Mouse (Mus musculus) C2C12 (cell line): ENCODE results near the gene Magi1. TPM values are rescaled to one million over a fixed set of nuclear protein-coding genes. Genes with fewer than 3 reads are reported as not detected.

Experiments
- H3K27me3 ChIP-seq: one replicate; pipeline ENCODE4 v1.6.1; 2011; ENCODE audit not compliant: control insufficient read depth, insufficient read depth, insufficient read length
- H3K36me3 ChIP-seq: one replicate; pipeline ENCODE4 v1.6.1; 2011; ENCODE audit not compliant: control insufficient read depth, insufficient read depth
- H3K4me3 ChIP-seq: one replicate; pipeline ENCODE4 v1.5.1; 2011; ENCODE audit warnings: mild to moderate bottlenecking, control low read depth; ENCODE audit not compliant: poor library complexity, insufficient read depth, severe bottlenecking
- H3K79me2 ChIP-seq: one replicate; pipeline ENCODE4 v1.6.1; 2011; ENCODE audit not compliant: control insufficient read depth, insufficient read depth
- H3K79me3 ChIP-seq: one replicate; pipeline ENCODE4 v1.6.1; 2011; ENCODE audit warnings: low read depth, control low read depth
- H3ac ChIP-seq: one replicate; pipeline ENCODE3; 2011; ENCODE audit warnings: low read depth; ENCODE audit not compliant: control insufficient read depth, insufficient read length
- CEBPB ChIP-seq: IDR thresholded peaks from one replicate; pipeline ENCODE4 v1.6.1; 2011; ENCODE audit warnings: low read depth, mild to moderate bottlenecking, control low read depth, moderate library complexity
- CTCF ChIP-seq: IDR thresholded peaks from one replicate; pipeline ENCODE4 v1.5.1; 2011; ENCODE audit not compliant: control insufficient read depth, insufficient read depth, insufficient read length
- FOSL1 ChIP-seq: IDR thresholded peaks from one replicate; pipeline ENCODE4 v1.8.0; 2011; ENCODE audit warnings: mild to moderate bottlenecking, low read length; ENCODE audit not compliant: poor library complexity, insufficient read depth, severe bottlenecking
- MAX ChIP-seq: IDR thresholded peaks from one replicate; pipeline ENCODE4 v1.6.1; 2011; ENCODE audit warnings: mild to moderate bottlenecking, control low read depth
- MYOD1 ChIP-seq: IDR thresholded peaks from one replicate; pipeline ENCODE4 v1.6.1; 2011; ENCODE audit warnings: low read depth; ENCODE audit not compliant: control insufficient read depth, insufficient read length
- MYOG ChIP-seq: IDR thresholded peaks from one replicate; pipeline ENCODE4 v1.6.1; 2011; ENCODE audit not compliant: control insufficient read depth, insufficient read length; ENCODE audit errors: extremely low read depth
- USF1 ChIP-seq: IDR thresholded peaks from one replicate; pipeline ENCODE4 v1.6.1; 2011; ENCODE audit warnings: low read depth, mild to moderate bottlenecking, control low read depth, moderate library complexity
- polyA plus RNA-seq: library from polyadenylated mRNA; unstranded; fragments of >200 nt; fragmentation: generic; extraction: Trizol; gene quantifications from one replicate; pipeline ENCODE4 v1.2.1, GENCODE M21; 2012; ENCODE audit warnings: missing spikeins

Gene Magi1
- polyA plus RNA-seq, 1 experiment: 3.8 TPM

GRCm38 (mm10) chr6:94264183-94264941, 19.4 kb downstream of the Magi1 start:
- Histone ChIP-seq H3K36me3 (no peaks in the 10 kb centered on the region), H3K79me2 (peaks cover 90% of the 10 kb centered on the region), H3K4me3 (no peak overlapping the region), H3K79me3 (peaks cover 50% of the 10 kb centered on the region), H3K27me3 (no peaks in the 10 kb centered on the region), H3ac (no peak overlapping the region)
- TF ChIP-seq CEBPB: no peak
- TF ChIP-seq MYOD1: no peak
- no peak for TF ChIP-seq MAX
- no peak for TF ChIP-seq USF1
- no peak for TF ChIP-seq MYOG
- TF ChIP-seq CTCF: no peak
- TF ChIP-seq FOSL1: no peak

GRCm38 (mm10) chr6:94260831-94261230, 22.9 kb downstream of the Magi1 start:
- Histone ChIP-seq H3K79me3 (peaks cover 45% of the 10 kb centered on the region), H3K4me3 (no peak overlapping the region), H3K79me2 (peaks cover 87% of the 10 kb centered on the region), H3K36me3 (no peaks in the 10 kb centered on the region), H3K27me3 (no peaks in the 10 kb centered on the region), H3ac (no peak overlapping the region)
- TF ChIP-seq CTCF (no peak), MYOD1 (no peak), USF1 (no peak), FOSL1 (no peak)

- H3K4me3 ChIP-seq: no peak overlapping the region
- H3K79me2 ChIP-seq: peaks cover 87% of the 10 kb centered on the region
- TF ChIP-seq CTCF (no peak), MAX (no peak)
- H3ac ChIP-seq: no peak overlapping the region
- H3K79me3 ChIP-seq: peaks cover 43% of the 10 kb centered on the region
- H3K27me3 ChIP-seq: no peaks in the 10 kb centered on the region
- H3K36me3 ChIP-seq: no peaks in the 10 kb centered on the region
Measured at GRCm38 (mm10) chr6:94259981-94260380, 23.7 kb downstream of the Magi1 start.

- H3ac ChIP-seq: no peak overlapping the region
- H3K79me3 ChIP-seq: peaks cover 32% of the 10 kb centered on the region
- no peaks in the 10 kb centered on the region for H3K27me3 ChIP-seq
- no peaks in the 10 kb centered on the region for H3K36me3 ChIP-seq
- no peak overlapping the region for H3K4me3 ChIP-seq
- peaks cover 81% of the 10 kb centered on the region for H3K79me2 ChIP-seq
- no peak for TF ChIP-seq FOSL1
Measured at GRCm38 (mm10) chr6:94257831-94258173, 25.9 kb downstream of the Magi1 start.

- H3ac ChIP-seq: no peak overlapping the region
- H3K36me3 ChIP-seq: no peaks in the 10 kb centered on the region
- H3K79me2 ChIP-seq: peaks cover 75% of the 10 kb centered on the region
- no peak for TF ChIP-seq MAX
- no peak for TF ChIP-seq MYOG
- TF ChIP-seq MYOD1: no peak
- TF ChIP-seq USF1: no peak
- TF ChIP-seq CEBPB: no peak
- TF ChIP-seq FOSL1: no peak
- no peak for TF ChIP-seq CTCF
- H3K4me3 ChIP-seq: no peak overlapping the region
- peaks cover 26% of the 10 kb centered on the region for H3K79me3 ChIP-seq
- H3K27me3 ChIP-seq: no peaks in the 10 kb centered on the region
Measured at GRCm38 (mm10) chr6:94256982-94257830, 26.5 kb downstream of the Magi1 start.

- H3K79me2 ChIP-seq: peaks cover 66% of the 10 kb centered on the region
- peaks cover 22% of the 10 kb centered on the region for H3K79me3 ChIP-seq
- H3ac ChIP-seq: no peak overlapping the region
- TF ChIP-seq MYOD1 (no peak), MYOG (no peak), USF1 (no peak), FOSL1 (no peak), CEBPB (no peak), CTCF (no peak), MAX (no peak)
- no peaks in the 10 kb centered on the region for H3K27me3 ChIP-seq
- H3K36me3 ChIP-seq: no peaks in the 10 kb centered on the region
- no peak overlapping the region for H3K4me3 ChIP-seq
Measured at GRCm38 (mm10) chr6:94253943-94254342, 29.8 kb downstream of the Magi1 start.
